Mouse (Mus musculus) forebrain, embryonic 16.5 days (tissue): Measurements from ENCODE around the gene Flt3. TPM values are rescaled to one million over a fixed set of nuclear protein-coding genes. Genes with fewer than 3 reads are reported as not detected.

Experiments
- ATAC-seq: fragments of 200-750 bp; cut with Nextera tagmentation; 2 replicates; pipeline ENCODE4 v1.8.0; 2017; ENCODE audit warnings: mild to moderate bottlenecking, moderate library complexity
- H3K27ac ChIP-seq: fragments of 300-500 bp; sonication (generic); 2 replicates; pipeline ENCODE4 v1.5.1; 2014; ENCODE audit warnings: low read length, control low read depth
- H3K27me3 ChIP-seq: fragments of 300-500 bp; sonication (generic); replicated peaks from 2 replicates; pipeline ENCODE4 v1.6.1; 2014; ENCODE audit warnings: low read length; ENCODE audit not compliant: control insufficient read depth, insufficient read depth
- H3K36me3 ChIP-seq: fragments of 300-500 bp; sonication (generic); 2 replicates; pipeline ENCODE4 v1.6.1; 2014; ENCODE audit not compliant: control insufficient read depth, insufficient read depth
- H3K4me1 ChIP-seq: fragments of 300-500 bp; sonication (generic); replicated peaks from 2 replicates; pipeline ENCODE4 v1.6.1; 2014; ENCODE audit warnings: low read length; ENCODE audit not compliant: control insufficient read depth, insufficient read depth
- H3K4me2 ChIP-seq: fragments of 300-500 bp; sonication (generic); 2 replicates; pipeline ENCODE4 v1.6.1; 2014; ENCODE audit warnings: mild to moderate bottlenecking, low read length, control low read depth
- H3K4me3 ChIP-seq: fragments of 300-500 bp; sonication (generic); replicated peaks from 2 replicates; pipeline ENCODE4 v1.5.1; 2014; ENCODE audit warnings: mild to moderate bottlenecking, low read length, control low read depth
- H3K9ac ChIP-seq: fragments of 300-500 bp; sonication (generic); replicated peaks from 2 replicates; pipeline ENCODE4 v1.6.1; 2014; ENCODE audit warnings: low read depth, low read length, control low read depth
- H3K9me3 ChIP-seq: fragments of 300-500 bp; sonication (generic); 2 replicates; pipeline ENCODE4 v1.6.1; 2016; ENCODE audit warnings: low read length; ENCODE audit not compliant: control insufficient read depth
- WGBS: fragments of 180-500 bp; shearing (Covaris S2); extraction: QIAGEN DNeasy Blood & Tissue Kit; methylation state at CpG from one replicate; pipeline ENCODE4 v1.1.7; 2014; 5-methylcytosine and 5-hydroxymethylcytosine counted together
- polyA plus RNA-seq: library from polyadenylated mRNA; unstranded; fragments of >200 nt; fragmentation: Nextera tagmentation; extraction: Ambion mirVana; gene quantifications from 2 replicates; pipeline ENCODE4 v1.2.1, GENCODE M21; 2015

Flt3 gene
- polyA plus RNA-seq, 1 experiment from 2014 or later, result 0.18 TPM

DNA sequence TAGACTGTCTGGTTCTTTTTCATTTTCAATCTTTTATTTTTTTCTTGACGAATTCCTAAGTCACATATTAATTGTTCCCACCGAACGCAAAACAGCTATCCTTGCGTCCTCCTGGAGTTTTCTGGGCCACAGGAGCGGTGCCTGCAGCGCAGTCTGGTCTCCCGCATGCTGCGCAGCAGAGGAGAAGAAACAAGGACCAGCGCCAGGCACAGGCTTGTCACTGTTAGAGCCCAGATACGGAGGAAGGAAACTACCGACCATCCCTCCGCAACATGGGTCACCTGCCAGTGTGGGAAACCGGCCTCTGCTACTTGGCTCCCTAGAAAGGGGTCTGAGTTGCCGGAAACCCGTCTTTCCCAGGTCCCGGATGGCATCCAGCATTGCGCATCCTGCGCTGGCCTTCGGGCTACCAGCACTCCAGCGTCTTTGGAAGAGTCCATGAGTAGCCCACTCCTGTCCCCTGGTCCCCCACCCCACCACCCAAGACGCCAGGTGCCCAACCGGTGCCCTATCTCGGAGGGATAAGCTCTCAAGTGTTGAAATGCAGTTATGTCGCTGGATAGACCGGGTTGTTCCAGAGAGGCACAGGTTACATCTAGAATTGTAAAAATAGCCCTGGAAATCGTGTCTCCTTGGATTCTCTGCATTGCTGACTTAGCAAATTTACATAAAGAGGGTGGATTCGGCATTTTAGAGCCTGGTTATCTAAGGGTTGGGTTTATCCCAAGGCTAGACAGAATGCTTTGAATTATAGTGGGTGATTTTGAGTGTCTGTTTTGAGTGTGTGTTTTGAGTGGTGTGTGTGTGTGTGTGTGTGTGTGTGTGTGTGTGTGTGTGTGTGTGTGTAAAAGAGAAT lies 87.2 kb downstream of the Flt3 start:
- Histone ChIP-seq H3K4me3 (no peak overlapping the region), H3K9me3 (no peaks in the 10 kb centered on the region), H3K4me1 (0 out of 2 replicates have a peak, but pooled peaks cover 3% of the 10 kb centered on the region), H3K27ac (no peak overlapping the region), H3K27me3 (peaks cover 96% of the 10 kb centered on the region), H3K9ac (no peak overlapping the region), H3K4me2 (no peak overlapping the region), H3K36me3 (no peaks in the 10 kb centered on the region)
- WGBS, result under 1% methylated on average over 27 of the region's 27 CpGs
- no peak for ATAC-seq

DNA sequence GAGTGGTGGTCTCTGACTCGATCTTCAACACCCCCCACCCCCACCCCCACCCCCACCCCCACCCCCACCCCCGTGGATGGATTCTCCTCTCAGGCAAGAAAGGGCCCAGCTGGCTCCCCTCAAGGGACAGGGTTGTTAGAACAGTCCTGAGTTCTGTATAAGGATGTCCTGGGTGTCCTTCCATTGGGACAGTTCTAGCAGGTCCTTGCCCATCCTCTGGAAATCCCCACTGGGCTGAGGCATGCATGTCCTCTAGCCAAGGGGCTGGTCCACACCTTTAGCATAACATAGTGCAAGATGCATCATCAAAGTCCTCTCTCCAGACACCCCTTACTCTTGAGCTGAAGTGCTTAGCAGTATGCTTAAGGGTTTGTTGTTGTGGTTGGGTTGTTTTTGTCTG lies 90.5 kb downstream of the Flt3 start:
- no peak overlapping the region for H3K4me2 ChIP-seq
- H3K4me3 ChIP-seq, result no peak overlapping the region
- 0% methylated on average over 2 of the region's 2 CpGs for WGBS
- H3K27ac ChIP-seq, result no peak overlapping the region
- no peak for ATAC-seq
- peaks cover 94% of the 10 kb centered on the region for H3K27me3 ChIP-seq
- H3K9ac ChIP-seq, result no peak overlapping the region
- no peaks in the 10 kb centered on the region for H3K36me3 ChIP-seq
- no peaks in the 10 kb centered on the region for H3K9me3 ChIP-seq
- H3K4me1 ChIP-seq, result peaks cover 5% of the 10 kb centered on the region; the same call in 1 of the 2 replicates

DNA sequence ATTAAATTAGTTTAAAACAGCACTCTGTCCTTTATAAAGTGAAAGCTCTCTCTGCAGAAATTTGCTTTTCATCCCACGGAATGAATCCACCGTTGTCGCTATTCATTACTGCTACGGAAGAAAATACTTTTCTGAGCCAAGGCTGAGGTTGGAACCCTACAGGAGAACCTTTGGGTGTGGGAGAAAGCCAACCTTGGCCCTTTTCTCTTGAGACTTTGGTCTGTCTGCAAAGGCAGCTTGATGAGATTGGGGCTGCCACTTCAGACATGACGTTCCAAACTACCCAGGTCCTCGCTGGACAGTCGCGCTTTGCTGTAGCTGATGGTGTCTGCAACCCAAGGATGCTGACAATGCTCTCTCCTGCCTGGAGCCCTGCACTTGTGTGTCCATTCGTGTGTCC lies 91.8 kb downstream of the Flt3 start:
- H3K27me3 ChIP-seq, result peaks cover 96% of the 10 kb centered on the region
- H3K4me1 ChIP-seq, result peaks cover 8% of the 10 kb centered on the region; the same call in 1 of the 2 replicates
- no peak overlapping the region for H3K4me2 ChIP-seq
- no peaks in the 10 kb centered on the region for H3K9me3 ChIP-seq
- H3K36me3 ChIP-seq, result no peaks in the 10 kb centered on the region
- H3K9ac ChIP-seq, result no peak overlapping the region
- WGBS, result 2% methylated on average over 9 of the region's 9 CpGs
- H3K27ac ChIP-seq, result no peak overlapping the region
- no peak for ATAC-seq
- H3K4me3 ChIP-seq, result no peak overlapping the region

DNA sequence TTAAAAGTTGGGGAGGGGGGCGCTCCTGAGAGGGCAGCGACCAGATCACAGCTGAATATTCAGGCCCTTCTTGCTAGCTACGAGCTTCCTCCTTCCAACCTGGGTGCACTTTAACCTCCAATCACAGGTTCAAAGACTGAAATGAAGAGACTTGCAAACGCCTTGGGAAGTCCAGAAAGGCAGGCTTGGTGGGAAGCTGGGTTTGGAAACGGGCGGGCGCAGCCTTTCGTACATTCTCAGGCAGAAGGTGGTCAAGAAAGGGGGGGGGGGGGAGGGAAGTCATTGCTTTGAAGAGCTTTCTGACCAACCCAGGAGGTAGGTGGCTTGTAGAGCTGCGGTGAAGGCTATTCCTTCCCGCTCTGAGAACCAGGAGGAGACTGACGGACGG lies 92.9 kb downstream of the Flt3 start:
- H3K9ac ChIP-seq, result no peak overlapping the region
- peaks cover 8% of the 10 kb centered on the region; the same call in 1 of the 2 replicates for H3K4me1 ChIP-seq
- no peak overlapping the region for H3K4me2 ChIP-seq
- 2% methylated on average over 12 of the region's 12 CpGs for WGBS
- peaks cover 98% of the 10 kb centered on the region for H3K27me3 ChIP-seq
- H3K27ac ChIP-seq, result no peak overlapping the region
- no peak overlapping the region for H3K4me3 ChIP-seq
- no peak for ATAC-seq
- no peaks in the 10 kb centered on the region for H3K36me3 ChIP-seq
- no peaks in the 10 kb centered on the region for H3K9me3 ChIP-seq

DNA sequence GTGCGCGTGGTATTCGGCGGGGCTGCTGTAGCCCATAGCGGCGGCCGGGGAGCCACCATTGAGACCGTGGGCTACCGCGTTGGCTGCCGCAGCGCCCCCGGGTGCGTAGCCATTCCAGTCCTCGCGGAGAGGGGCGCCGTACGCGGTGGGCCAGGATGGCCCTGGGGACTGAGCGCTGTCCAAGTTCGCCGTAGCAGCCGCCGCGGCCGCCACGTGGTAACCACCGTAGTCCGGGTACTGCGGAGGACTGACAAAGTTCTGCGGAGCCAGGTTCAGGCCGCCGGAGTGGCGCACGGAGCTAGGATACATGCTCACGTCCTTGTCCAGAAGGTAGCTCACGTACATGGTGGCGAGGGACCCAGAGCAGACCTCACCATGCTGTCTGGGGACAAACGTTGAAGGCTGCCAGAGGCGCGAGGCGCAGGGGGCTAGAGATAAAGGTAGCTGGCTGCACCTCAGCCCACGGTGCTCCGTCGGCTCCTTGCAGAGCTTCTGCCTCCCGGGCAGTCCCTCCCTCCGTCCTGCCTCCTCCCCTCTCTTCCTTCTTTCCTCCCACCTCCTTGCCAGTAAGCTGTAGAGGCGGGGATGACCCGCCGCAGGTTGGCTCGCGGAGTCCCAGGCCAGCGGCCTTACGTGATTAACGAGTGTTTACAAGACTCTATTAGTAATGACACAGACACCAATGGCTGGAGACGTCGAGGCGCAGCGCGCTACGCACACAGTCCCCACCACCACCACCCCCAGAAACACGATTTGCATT lies 93.5 kb downstream of the Flt3 start, which contains the start of gene Cdx2:
Cdx2 (minus strand) TSS at position 633 of the 760 bp plus-strand sequence.
- H3K27me3 ChIP-seq, result peaks cover 98% of the 10 kb centered on the region
- no peaks in the 10 kb centered on the region for H3K36me3 ChIP-seq
- no peak within 1 kb of the TSS for H3K9ac ChIP-seq
- no peak for ATAC-seq
- no peak within 1 kb of the TSS for H3K4me3 ChIP-seq
- no peak within 1 kb of the TSS for H3K27ac ChIP-seq
- H3K4me1 ChIP-seq, result peaks cover 8% of the 10 kb centered on the region; the same call in 1 of the 2 replicates
- under 1% methylated on average over 63 of the region's 63 CpGs for WGBS
- no peak within 1 kb of the TSS for H3K4me2 ChIP-seq
- H3K9me3 ChIP-seq, result no peaks in the 10 kb centered on the region

DNA sequence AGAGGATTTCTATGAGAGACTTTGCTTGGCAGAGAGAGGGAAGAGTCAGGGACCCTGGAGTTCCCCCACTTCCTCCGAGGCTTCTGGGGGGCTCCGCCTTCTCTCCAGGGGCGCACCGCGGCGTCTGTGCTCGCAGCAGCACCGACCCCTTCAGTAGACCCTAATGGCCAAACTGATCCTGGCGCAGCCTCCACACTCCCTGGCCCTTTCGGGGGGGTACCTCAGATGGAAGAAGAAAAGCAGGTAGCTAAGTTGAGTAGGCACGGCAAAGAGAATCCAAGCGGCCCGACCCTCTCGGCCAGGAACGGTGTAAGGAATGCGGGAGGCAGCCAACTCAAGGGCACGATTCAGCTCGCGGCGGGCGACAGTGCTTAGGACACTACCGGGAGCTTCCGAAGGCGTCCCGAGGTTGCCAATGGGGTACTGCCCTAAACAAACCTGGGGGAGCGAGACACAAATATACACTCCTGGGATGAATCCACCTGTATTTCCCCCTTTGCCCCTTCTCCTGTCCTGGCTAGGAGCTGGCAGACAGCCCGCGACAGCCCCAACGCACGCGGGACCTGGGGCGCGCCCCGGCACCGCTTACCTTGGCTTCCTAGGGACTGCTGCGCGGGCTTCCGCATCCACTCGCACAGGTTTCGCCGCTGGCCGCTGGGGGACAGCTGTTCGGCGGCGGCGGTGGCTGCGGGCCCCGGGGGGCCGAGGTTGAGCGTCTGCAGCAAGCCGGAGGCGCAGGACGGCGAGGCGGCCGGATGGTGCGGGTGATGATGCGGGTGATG lies 94.2 kb downstream of the Flt3 start:
- no peak overlapping the region for H3K4me2 ChIP-seq
- no peak overlapping the region for H3K9ac ChIP-seq
- H3K4me3 ChIP-seq, result no peak overlapping the region
- no peaks in the 10 kb centered on the region for H3K36me3 ChIP-seq
- no peak overlapping the region for H3K27ac ChIP-seq
- no peaks in the 10 kb centered on the region for H3K9me3 ChIP-seq
- H3K4me1 ChIP-seq, result peaks cover 8% of the 10 kb centered on the region; the same call in 1 of the 2 replicates
- ATAC-seq, result no peak
- peaks cover 96% of the 10 kb centered on the region for H3K27me3 ChIP-seq
- under 1% methylated on average over 56 of the region's 58 CpGs for WGBS

DNA sequence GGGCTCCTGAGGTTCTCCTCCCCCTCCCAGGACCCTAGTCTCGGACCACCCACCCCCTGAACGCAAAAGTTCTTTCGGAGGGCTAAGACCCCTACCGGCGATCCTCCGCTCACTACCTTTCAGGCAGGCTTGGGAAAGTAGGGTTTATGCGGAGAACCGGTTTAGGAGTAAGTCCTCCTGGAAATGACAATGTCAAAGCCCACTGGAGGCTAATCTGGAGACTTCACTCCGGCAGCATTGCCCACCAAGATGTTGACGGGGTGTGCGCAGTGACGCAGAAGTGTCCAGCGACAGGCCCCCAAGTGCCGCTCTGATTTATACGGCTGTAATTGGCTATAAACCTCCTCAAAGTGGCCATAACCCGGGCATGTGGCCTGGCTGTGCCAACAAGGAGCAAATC lies 95.1 kb downstream of the Flt3 start:
- 0% methylated on average over 16 of the region's 16 CpGs for WGBS
- Histone ChIP-seq H3K4me1 (peaks cover 8% of the 10 kb centered on the region; the same call in 1 of the 2 replicates), H3K9ac (no peak overlapping the region), H3K9me3 (no peaks in the 10 kb centered on the region), H3K36me3 (no peaks in the 10 kb centered on the region), H3K27me3 (peaks cover 92% of the 10 kb centered on the region), H3K4me3 (no peak overlapping the region), H3K4me2 (no peak overlapping the region), H3K27ac (no peak overlapping the region)
- no peak for ATAC-seq

DNA sequence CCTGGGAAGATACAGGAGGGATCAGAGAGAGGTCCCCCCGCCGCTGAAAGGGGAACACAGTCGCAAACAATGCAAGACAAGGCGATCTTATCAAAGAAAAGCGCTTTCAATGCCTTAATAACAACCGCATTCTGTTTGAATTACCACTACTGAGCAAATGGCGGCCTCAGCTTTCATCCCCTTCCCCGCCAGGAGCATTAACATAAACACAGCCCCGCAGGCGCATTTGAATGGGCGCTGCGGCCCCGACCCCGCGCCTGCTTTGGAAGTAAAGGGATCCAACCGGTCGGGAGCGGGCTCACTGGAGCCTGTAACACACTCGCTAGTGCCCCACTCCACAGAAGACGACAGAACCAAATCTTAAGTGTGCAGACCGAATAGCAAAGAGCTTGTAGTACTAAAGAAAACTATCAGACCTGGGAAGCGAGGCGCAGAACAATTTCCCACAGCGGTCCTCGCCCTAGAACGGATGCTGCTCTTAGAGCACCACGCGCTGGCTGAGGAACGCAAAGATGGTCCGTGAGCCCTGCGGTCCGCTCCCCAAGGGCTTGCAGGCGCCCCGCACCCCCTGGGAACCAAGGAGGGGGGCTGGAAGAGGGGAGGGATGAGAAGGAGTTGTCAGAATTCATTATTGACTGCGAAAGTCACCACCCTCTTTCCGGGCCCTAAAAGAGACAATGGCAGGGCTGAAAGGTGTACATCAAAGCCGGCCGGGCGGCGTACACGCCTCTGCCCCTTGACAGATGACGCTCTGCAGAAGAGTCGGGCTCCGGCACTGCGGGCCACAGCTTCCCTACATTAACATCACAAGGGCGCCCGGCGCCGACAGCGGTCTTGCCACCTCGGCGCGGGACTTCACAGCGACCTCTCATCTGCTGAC lies 95.8 kb downstream of the Flt3 start:
- WGBS, result under 1% methylated on average over 51 of the region's 54 CpGs
- no peak for ATAC-seq
- Histone ChIP-seq H3K9me3 (no peaks in the 10 kb centered on the region), H3K27ac (no peak overlapping the region), H3K36me3 (no peaks in the 10 kb centered on the region), H3K4me2 (no peak overlapping the region), H3K4me3 (no peak overlapping the region), H3K27me3 (peaks cover 92% of the 10 kb centered on the region), H3K4me1 (peaks cover 8% of the 10 kb centered on the region; the same call in 1 of the 2 replicates), H3K9ac (no peak overlapping the region)
